Mouse (Mus musculus): Measurements from ENCODE around the gene Lrig2.

Gene Lrig2

GRCm38 (mm10) chr3:104510771-104511429 is 818 bp downstream of the Lrig2 start:
- under 1% methylated on average over 14 of the region's 14 CpGs for WGBS

GRCm38 (mm10) chr3:104501648-104502047 is 10.1 kb downstream of the Lrig2 start:
- WGBS, result 84% methylated on average over 2 of the region's 2 CpGs

GRCm38 (mm10) chr3:104500881-104501280 is 10.8 kb downstream of the Lrig2 start:
- WGBS, result 69% methylated on average over 2 of the region's 2 CpGs

GRCm38 (mm10) chr3:104496176-104496575 is 15.5 kb downstream of the Lrig2 start:
- 89% methylated on average over 4 of the region's 4 CpGs for WGBS

GRCm38 (mm10) chr3:104480946-104481719 is 30.6 kb downstream of the Lrig2 start:
- WGBS, result 29% methylated on average over 1 of the region's 1 CpGs

- WGBS, result 98% methylated on average over 1 of the region's 1 CpGs
Observed at GRCm38 (mm10) chr3:104478056-104478455, 33.7 kb downstream of the Lrig2 start.

GRCm38 (mm10) chr3:104469421-104469820 is 42.3 kb downstream of the Lrig2 start:
- whole genome bisulfite sequencing, result 76% methylated on average over 3 of the region's 3 CpGs

GRCm38 (mm10) chr3:104461226-104461625 is 50.5 kb downstream of the Lrig2 start:
- 68% methylated on average over 2 of the region's 2 CpGs for WGBS

- WGBS, result 52% methylated on average over 1 of the region's 1 CpGs
Observed at GRCm38 (mm10) chr3:104458588-104458987, 53.1 kb downstream of the Lrig2 start.

GRCm38 (mm10) chr3:104455506-104456275 is 56.0 kb downstream of the Lrig2 start:
- 73% methylated on average over 10 of the region's 10 CpGs for WGBS

GRCm38 (mm10) chr3:104447240-104447639 is 64.5 kb downstream of the Lrig2 start:
- 56% methylated on average over 2 of the region's 2 CpGs for WGBS

GRCm38 (mm10) chr3:104446689-104447088 is 65.0 kb downstream of the Lrig2 start:
- WGBS, result 89% methylated on average over 6 of the region's 6 CpGs

- 49% methylated on average over 6 of the region's 6 CpGs for WGBS
Observed at GRCm38 (mm10) chr3:104445576-104445975, 66.1 kb downstream of the Lrig2 start.

GRCm38 (mm10) chr3:104444946-104445460 is 66.7 kb downstream of the Lrig2 start:
- 69% methylated on average over 3 of the region's 3 CpGs for WGBS

GRCm38 (mm10) chr3:104444082-104444481 is 67.6 kb downstream of the Lrig2 start:
- WGBS, result 61% methylated on average over 3 of the region's 3 CpGs

GRCm38 (mm10) chr3:104442357-104442756 is 69.4 kb downstream of the Lrig2 start:
- WGBS, result 8% methylated on average over 5 of the region's 5 CpGs

- WGBS, result 7% methylated on average over 15 of the region's 15 CpGs
Observed at GRCm38 (mm10) chr3:104441870-104442283, 69.8 kb downstream of the Lrig2 start.

GRCm38 (mm10) chr3:104441435-104441834 is 70.3 kb downstream of the Lrig2 start:
- WGBS, result 63% methylated on average over 7 of the region's 7 CpGs

GRCm38 (mm10) chr3:104438777-104439176 is 72.9 kb downstream of the Lrig2 start:
- 95% methylated on average over 1 of the region's 1 CpGs for WGBS

- 57% methylated on average over 7 of the region's 7 CpGs for WGBS
Observed at GRCm38 (mm10) chr3:104437576-104437975, 74.1 kb downstream of the Lrig2 start.

- WGBS, result 92% methylated on average over 3 of the region's 3 CpGs
Observed at GRCm38 (mm10) chr3:104435947-104436346, 75.8 kb downstream of the Lrig2 start.

GRCm38 (mm10) chr3:104434246-104434696 is 77.4 kb downstream of the Lrig2 start:
- 19% methylated on average over 9 of the region's 9 CpGs for WGBS
